Mouse (Mus musculus) midbrain, embryonic 14.5 days (tissue): ENCODE results near the gene Hist1h4h. TPM values are rescaled to one million over a fixed set of nuclear protein-coding genes. Genes with fewer than 3 reads are reported as not detected.

Experiments used
- ATAC-seq: fragments of 200-750 bp; cut with Nextera tagmentation; 2 replicates; pipeline ENCODE4 v1.8.0; 2017; ENCODE audit warnings: moderate number of reproducible peaks, moderate library complexity; ENCODE audit not compliant: low FRiP score, low TSS enrichment
- DNase-seq: peaks from one replicate; pipeline ENCODE4 v3.0.0-alpha.2; 2015
- H3K27ac ChIP-seq: fragments of 300-500 bp; sonication (generic); replicated peaks from 2 replicates; pipeline ENCODE4 v1.5.1; 2014; ENCODE audit warnings: mild to moderate bottlenecking, low read depth, low read length, moderate library complexity
- H3K27me3 ChIP-seq: fragments of 300-500 bp; sonication (generic); 2 replicates; pipeline ENCODE4 v1.6.1; 2014; ENCODE audit warnings: low read length, control low read depth, mixed read lengths; ENCODE audit not compliant: control insufficient read depth, insufficient read depth
- H3K36me3 ChIP-seq: fragments of 300-500 bp; sonication (generic); 2 replicates; pipeline ENCODE4 v1.6.1; 2014; ENCODE audit warnings: low read length, control low read depth; ENCODE audit not compliant: control insufficient read depth, insufficient read depth
- H3K4me1 ChIP-seq: fragments of 300-500 bp; sonication (generic); 2 replicates; pipeline ENCODE4 v1.6.1; 2014; ENCODE audit warnings: mild to moderate bottlenecking, antibody characterized with exemption, low read length, control low read depth; ENCODE audit not compliant: control insufficient read depth, insufficient read depth
- H3K4me2 ChIP-seq: fragments of 300-500 bp; sonication (generic); 2 replicates; pipeline ENCODE4 v1.6.1; 2014; ENCODE audit warnings: mild to moderate bottlenecking, low read length, moderate library complexity
- H3K4me3 ChIP-seq: fragments of 300-500 bp; sonication (generic); replicated peaks from 2 replicates; pipeline ENCODE4 v1.5.1; 2014; ENCODE audit warnings: low read depth, low read length
- H3K9ac ChIP-seq: fragments of 300-500 bp; sonication (generic); replicated peaks from 2 replicates; pipeline ENCODE4 v1.6.1; 2014; ENCODE audit warnings: mild to moderate bottlenecking, low read length, moderate library complexity
- H3K9me3 ChIP-seq: fragments of 300-500 bp; sonication (generic); 2 replicates; pipeline ENCODE4 v1.6.1; 2016; ENCODE audit warnings: low read length, control low read depth, mixed read lengths; ENCODE audit not compliant: control insufficient read depth
- WGBS: fragments of 180-500 bp; shearing (Covaris S2); extraction: QIAGEN DNeasy Blood & Tissue Kit; methylation state at CpG from one replicate; pipeline ENCODE4 v1.1.7; 2014; 5-methylcytosine and 5-hydroxymethylcytosine counted together
- polyA plus RNA-seq: library from polyadenylated mRNA; unstranded; fragments of >200 nt; fragmentation: Nextera tagmentation; extraction: Ambion mirVana; gene quantifications from 2 replicates; pipeline ENCODE4 v1.2.1, GENCODE M21; 2014

The Hist1h4h gene
- polyA plus RNA-seq, 1 experiment from 2014 or later = 4.1 TPM

DNA sequence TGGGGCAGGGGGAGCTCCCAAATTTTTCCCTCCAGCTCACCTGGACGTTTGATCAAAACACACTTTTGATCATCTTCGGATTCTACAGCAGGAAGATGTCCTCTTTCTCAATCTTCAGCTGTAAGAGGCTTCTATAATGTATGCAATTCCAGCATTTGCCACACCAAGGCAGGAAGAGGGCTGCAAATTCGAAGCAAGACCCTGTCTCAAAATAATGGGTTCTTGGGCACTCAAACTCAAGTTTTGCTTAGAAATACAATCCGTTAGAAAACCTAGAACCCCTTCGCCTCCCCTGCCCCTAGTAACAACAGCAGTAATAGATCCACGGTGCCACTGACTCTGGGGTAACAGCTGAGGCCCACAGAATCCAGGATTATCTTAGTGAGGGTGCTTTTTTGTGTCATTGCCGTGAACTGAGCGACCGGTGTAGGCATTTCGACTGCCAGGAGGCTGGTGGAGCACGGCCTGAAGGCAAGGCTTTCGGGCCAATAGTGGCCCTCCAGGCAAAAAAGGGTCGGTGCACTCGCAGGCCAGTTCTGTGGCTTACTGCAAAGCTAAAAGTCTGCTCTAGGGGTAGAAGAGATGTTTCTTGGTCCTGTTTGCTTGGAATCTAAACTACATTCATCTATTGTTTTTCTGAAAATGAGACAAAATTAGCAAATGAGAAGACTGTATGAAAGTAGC, 25.0 kb upstream of the Hist1h4h start:
- ATAC-seq (no peak), DNase-seq (no peak)
- Histone ChIP-seq H3K4me3 (peak overlapping the region; percentile 5; the same call in 1 of the 2 replicates), H3K4me2 (peak overlapping the region; percentile 35), H3K4me1 (0 out of 2 replicates have a peak, but pooled peaks cover 6% of the 10 kb centered on the region), H3K27ac (no peak overlapping the region), H3K27me3 (no peaks in the 10 kb centered on the region; the same call in 1 of the 2 replicates), H3K9ac (no peak overlapping the region), H3K36me3 (no peaks in the 10 kb centered on the region), H3K9me3 (no peaks in the 10 kb centered on the region)
- 5% methylated on average over 14 of the region's 14 CpGs for WGBS

DNA sequence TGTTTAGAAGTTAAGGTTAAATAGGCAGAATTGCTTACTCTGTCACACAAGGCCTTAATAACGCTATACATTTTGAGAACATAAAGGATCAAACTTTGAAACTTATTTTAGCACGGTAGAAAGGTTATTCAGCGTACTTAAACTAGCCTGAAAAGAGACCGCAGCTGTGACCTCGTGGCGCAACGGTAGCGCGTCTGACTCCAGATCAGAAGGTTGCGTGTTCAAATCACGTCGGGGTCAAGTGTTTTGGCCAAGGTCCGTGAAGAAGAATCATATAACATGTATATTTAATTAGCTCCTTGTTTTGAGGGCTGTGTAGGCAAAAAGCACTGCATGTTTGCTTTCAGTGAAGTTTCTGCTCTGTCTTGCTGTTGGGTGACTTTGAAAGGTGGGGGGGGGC, 24.5 kb upstream of the Hist1h4h start:
- ATAC-seq = no peak
- Histone ChIP-seq H3K36me3 (no peaks in the 10 kb centered on the region), H3K27ac (no peak overlapping the region), H3K4me2 (peak overlapping the region; percentile 35), H3K9ac (no peak overlapping the region), H3K9me3 (no peaks in the 10 kb centered on the region), H3K4me3 (peak overlapping the region; percentile 5; the same call in 1 of the 2 replicates), H3K4me1 (0 out of 2 replicates have a peak, but pooled peaks cover 6% of the 10 kb centered on the region), H3K27me3 (no peaks in the 10 kb centered on the region; the same call in 1 of the 2 replicates)
- 5% methylated on average over 13 of the region's 13 CpGs for WGBS
- DNase-seq = peak; percentile 69

DNA sequence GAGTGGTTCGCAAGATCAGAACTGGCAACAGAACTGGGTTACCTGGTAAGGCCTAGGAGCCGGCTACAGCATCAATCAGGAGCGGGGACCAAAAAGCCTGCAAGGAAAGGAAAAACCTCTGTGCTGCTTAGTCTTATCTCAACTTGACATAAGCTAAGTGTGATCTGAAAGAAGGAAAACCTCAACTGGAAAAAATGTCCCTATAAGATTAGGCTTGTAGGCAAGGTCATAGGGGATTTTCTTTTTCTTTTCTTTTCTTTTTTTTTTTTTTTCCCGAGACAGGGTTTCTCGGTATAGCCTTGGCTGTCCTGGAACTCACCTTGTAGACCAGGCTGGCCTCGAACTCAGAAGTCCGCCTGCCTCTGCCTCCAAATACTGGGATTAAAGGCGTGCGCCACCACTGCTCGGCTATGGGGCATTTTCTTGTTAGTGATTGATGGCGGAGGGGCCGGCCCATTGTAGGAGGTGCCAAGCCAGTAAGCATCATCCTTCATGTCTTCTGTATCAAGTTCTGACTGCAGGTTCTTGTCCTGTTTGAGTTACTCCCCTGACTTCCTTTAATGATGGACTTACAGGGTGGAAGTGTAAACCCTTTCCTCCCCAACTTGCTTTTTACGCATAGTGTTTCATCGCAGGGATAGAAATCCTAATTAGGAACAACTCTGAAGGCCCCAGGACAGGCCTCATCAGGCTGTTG, 23.9 kb upstream of the Hist1h4h start:
- H3K4me1 ChIP-seq = 0 out of 2 replicates have a peak, but pooled peaks cover 6% of the 10 kb centered on the region
- no peaks in the 10 kb centered on the region for H3K9me3 ChIP-seq
- DNase-seq = no peak
- ATAC-seq = no peak
- H3K27ac ChIP-seq = no peak overlapping the region
- no peaks in the 10 kb centered on the region for H3K36me3 ChIP-seq
- 16% methylated on average over 14 of the region's 14 CpGs for WGBS
- no peak overlapping the region for H3K4me3 ChIP-seq
- no peaks in the 10 kb centered on the region; the same call in 1 of the 2 replicates for H3K27me3 ChIP-seq
- H3K4me2 ChIP-seq = no peak overlapping the region
- H3K9ac ChIP-seq = no peak overlapping the region

DNA sequence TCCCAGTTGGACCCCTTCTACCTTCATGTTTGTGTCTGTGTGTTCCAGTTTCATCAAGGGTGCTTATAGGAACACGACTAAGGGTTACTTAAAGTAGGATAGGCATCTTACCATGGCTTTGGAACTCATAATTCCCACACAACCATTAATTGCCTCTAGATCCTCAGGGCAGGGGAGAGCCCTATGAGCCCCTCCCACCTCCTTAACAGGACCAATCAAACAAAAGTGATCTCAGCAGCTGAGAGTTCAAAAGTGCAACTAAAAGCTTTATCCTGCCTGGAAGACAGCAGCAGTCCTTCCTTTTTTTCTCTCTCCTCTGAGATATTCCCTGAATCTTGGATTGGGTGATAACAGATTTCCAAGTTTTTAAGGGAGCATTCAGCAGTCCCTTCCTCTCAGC, 20.7 kb upstream of the Hist1h4h start:
- Histone ChIP-seq H3K4me1 (0 out of 2 replicates have a peak, but pooled peaks cover 6% of the 10 kb centered on the region), H3K4me3 (no peak overlapping the region), H3K27me3 (no peaks in the 10 kb centered on the region), H3K4me2 (no peak overlapping the region), H3K9me3 (no peaks in the 10 kb centered on the region), H3K9ac (no peak overlapping the region), H3K36me3 (no peaks in the 10 kb centered on the region), H3K27ac (no peak overlapping the region)
- ATAC-seq (no peak), DNase-seq (no peak)
- 61% methylated on average over 1 of the region's 1 CpGs for WGBS

DNA sequence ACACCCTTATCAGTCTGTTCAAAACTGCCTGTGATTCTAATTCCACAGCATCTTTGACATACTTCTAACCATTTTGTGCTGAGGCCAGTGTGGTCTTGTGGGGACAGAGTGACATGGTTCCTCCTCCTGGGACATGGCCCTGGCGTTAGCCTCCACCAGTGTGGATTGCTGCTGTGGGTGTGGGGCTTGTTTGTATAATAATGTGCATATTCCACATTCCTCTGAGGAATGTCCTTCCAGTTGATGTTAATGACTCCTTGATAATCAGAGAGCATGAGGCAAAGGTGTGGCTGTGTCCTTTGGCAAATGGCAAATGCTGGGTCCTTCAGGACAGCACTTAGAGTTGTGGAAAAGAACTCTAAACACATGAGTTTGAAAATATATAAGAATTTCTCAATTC, 17.3 kb upstream of the Hist1h4h start:
- no peak overlapping the region for H3K4me2 ChIP-seq
- H3K9ac ChIP-seq = no peak overlapping the region
- ATAC-seq (no peak), DNase-seq (no peak)
- H3K4me1 ChIP-seq = no peaks in the 10 kb centered on the region
- H3K36me3 ChIP-seq = no peaks in the 10 kb centered on the region
- no peak overlapping the region for H3K4me3 ChIP-seq
- H3K27ac ChIP-seq = no peak overlapping the region
- no peaks in the 10 kb centered on the region for H3K27me3 ChIP-seq
- no peaks in the 10 kb centered on the region for H3K9me3 ChIP-seq
- 87% methylated on average over 1 of the region's 1 CpGs for WGBS

DNA sequence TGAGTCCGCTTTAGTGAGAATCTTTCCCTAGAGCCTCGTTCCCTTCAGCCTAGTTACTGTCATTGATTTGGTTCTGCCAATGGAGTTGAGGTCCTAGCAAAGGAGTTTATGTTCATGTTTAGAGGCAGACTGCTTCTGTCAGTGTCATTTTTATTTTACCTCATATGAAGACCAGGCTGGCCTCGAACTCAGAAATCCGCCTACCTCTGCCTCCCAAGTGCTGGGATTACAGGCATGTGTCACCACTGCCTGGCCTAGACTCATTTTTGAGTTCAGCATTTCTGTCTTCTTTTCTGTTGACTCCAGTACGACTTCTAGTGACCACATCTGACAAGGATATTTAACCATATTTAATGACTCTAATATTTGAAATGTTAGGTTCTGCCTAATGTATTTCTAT, 15.6 kb upstream of the Hist1h4h start:
- Histone ChIP-seq H3K4me1 (no peaks in the 10 kb centered on the region), H3K36me3 (no peaks in the 10 kb centered on the region), H3K4me3 (no peak overlapping the region), H3K4me2 (no peak overlapping the region), H3K9me3 (no peaks in the 10 kb centered on the region), H3K27ac (no peak overlapping the region), H3K27me3 (no peaks in the 10 kb centered on the region), H3K9ac (no peak overlapping the region)
- ATAC-seq = no peak
- no peak for DNase-seq
- WGBS = 74% methylated on average over 5 of the region's 5 CpGs

DNA sequence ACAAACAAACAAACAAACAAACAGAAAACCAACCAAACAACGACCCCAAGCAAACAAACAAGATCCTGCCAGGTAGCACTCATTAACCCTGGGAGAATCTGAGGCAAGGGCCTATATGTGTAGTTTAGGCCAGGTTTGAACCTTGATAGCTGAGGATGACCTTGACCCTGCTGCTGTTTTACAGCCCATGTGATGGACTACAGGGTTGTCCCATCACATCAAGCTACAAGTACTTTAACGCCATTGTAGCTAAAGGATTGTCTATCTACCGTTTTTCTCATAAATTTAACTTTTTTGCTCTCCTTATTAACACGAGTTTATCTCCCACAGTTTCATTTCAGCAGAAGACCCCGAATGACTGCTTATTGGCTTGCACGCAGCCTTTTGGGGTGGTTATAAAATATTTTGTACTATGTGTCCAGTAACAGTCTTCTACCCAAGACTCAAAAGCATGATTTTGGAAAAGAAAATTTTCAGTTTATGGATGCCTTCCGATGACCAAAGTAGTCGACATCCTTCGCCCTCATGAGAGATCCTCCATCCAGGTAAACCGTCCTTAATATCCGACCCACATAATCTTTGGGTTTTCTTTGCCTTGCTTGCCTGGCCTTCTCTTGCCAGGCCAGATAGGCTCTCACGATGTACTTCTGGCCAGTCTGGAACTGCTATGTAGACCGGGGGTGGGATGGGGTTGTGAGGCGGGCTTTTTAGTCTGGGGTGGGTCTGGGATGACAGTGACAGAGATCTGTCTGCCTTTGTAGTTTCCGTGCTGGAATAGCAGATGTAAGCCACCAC, 14.8 kb upstream of the Hist1h4h start:
- Histone ChIP-seq H3K9me3 (no peaks in the 10 kb centered on the region), H3K4me1 (no peaks in the 10 kb centered on the region), H3K27me3 (no peaks in the 10 kb centered on the region), H3K27ac (no peak overlapping the region), H3K36me3 (no peaks in the 10 kb centered on the region), H3K4me3 (peak overlapping the region; percentile 46), H3K4me2 (peak overlapping the region; percentile 85), H3K9ac (no peak overlapping the region; the same call in 1 of the 2 replicates)
- DNase-seq (no peak), ATAC-seq (no peak)
- WGBS = 53% methylated on average over 15 of the region's 15 CpGs

DNA sequence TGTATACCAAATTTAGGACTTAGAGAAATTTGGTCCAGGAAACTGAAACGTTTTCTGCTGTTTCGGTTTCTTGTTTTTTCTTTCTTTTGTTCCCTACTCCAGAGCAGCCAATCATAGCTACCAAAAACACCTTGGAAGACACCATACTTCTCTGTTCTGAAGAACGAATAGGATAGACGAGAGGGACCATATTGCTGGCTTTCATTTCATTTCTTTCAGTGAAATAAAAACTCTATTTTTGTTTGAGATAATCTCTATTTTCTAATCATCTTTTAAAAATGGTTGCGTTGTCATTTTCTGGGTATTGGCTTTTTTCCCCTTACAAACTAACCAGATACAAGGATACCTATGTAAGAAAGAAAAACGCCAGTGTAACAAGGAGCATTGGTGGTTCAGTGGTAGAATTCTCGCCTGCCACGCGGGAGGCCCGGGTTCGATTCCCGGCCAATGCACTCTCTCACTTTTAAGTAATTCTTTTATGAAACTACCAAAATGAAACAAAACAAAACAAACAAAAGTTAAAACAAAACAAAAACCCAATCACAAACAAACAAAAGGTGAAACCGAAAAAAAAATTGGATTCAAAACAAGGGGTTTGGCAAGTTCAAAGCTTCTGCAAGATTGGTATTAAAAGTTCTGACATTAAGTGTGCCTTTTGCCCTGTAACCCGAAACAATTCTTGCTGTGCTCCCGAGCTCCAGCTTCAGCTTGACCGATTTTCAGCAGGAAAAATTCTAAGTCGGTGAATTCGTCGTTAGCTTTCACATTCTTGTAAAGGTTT, 13.8 kb upstream of the Hist1h4h start:
- Histone ChIP-seq H3K4me2 (peak overlapping the region; percentile 85), H3K4me3 (peak overlapping the region; percentile 46), H3K27me3 (no peaks in the 10 kb centered on the region), H3K36me3 (no peaks in the 10 kb centered on the region), H3K4me1 (no peaks in the 10 kb centered on the region), H3K27ac (no peak overlapping the region), H3K9me3 (no peaks in the 10 kb centered on the region), H3K9ac (no peak overlapping the region)
- under 1% methylated on average over 19 of the region's 19 CpGs for WGBS
- DNase-seq = peak; percentile 93
- peak; percentile 78 for ATAC-seq
